Mouse (Mus musculus): ENCODE measurements around the gene Rbp3. TPM values are rescaled to one million over a fixed set of nuclear protein-coding genes. Genes with fewer than 3 reads are reported as not detected.

The Rbp3 gene
- polyA plus RNA-seq, 2 experiments = not detected

DNA sequence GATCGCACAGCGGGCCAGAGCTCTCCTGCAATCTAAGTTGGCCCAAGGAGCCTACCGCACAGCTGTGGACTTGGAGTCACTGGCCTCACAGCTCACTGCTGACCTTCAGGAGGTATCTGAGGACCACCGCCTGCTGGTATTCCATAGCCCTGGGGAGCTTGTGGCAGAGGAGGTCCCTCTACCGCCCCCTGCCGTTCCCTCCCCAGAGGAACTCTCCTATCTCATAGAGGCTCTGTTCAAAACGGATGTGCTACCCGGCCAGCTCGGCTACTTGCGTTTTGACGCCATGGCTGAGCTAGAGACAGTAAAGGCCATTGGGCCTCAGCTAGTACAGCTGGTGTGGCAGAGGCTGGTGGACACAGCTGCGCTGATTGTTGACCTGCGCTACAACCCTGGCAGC, 2.3 kb downstream of the Rbp3 start:
- no peaks in the 10 kb centered on the region for H3K4me1 ChIP-seq (ENCODE audit: control insufficient read depth, insufficient read depth, low read length)
- TF ChIP-seq POLR2A (IDR thresholded peaks at IDR 0.05; ENCODE audit: borderline replicate concordance, extremely low read depth, insufficient read depth, insufficient read length) = no peak
- WGBS = 77% methylated on average over 13 of the region's 13 CpGs

DNA sequence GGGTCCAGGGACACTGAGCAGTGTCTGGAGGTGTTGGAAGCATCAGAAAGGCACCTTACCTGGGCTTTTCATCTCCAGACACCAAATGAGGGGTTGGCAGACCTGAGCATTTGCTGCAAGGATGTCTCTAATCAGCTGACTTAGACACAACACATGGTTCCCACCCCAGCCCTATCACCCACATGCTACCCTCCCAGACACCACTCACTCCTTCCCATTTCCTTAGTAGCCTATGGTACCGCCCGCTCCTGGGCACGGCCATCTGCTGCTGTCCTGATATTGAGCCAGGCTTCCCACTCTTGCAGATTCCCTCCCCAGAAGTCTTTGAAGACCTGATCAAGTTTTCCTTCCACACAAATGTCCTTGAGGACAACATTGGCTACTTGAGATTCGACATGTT, 4.4 kb downstream of the Rbp3 start:
- no peak for ATAC-seq (ENCODE audit: low FRiP score, low read depth)

More for the DNA sequence above, 2.3 kb downstream of the Rbp3 start:
- Histone ChIP-seq H3K36me3 (ENCODE audit: control insufficient read depth, insufficient read depth, low read length) (no peaks in the 10 kb centered on the region), H3K9me3 (ENCODE audit: control insufficient read depth, low read length) (no peaks in the 10 kb centered on the region), H3K9ac (ENCODE audit: low read depth, low read length, severe bottlenecking) (no peak overlapping the region), H3K27me3 (ENCODE audit: control insufficient read depth, insufficient read depth, low read length) (no peaks in the 10 kb centered on the region), H3K4me3 (replicated peaks; ENCODE audit: low read length) (no peak overlapping the region), H3K27ac (replicated peaks; ENCODE audit: low read depth, low read length) (no peak overlapping the region), H3K4me2 (replicated peaks; ENCODE audit: low read depth, low read length, severe bottlenecking) (no peak overlapping the region)
- no peak for DNase-seq (ENCODE audit: low spot score)
- no peak for ATAC-seq (ENCODE audit: low FRiP score, low read depth)

DNA sequence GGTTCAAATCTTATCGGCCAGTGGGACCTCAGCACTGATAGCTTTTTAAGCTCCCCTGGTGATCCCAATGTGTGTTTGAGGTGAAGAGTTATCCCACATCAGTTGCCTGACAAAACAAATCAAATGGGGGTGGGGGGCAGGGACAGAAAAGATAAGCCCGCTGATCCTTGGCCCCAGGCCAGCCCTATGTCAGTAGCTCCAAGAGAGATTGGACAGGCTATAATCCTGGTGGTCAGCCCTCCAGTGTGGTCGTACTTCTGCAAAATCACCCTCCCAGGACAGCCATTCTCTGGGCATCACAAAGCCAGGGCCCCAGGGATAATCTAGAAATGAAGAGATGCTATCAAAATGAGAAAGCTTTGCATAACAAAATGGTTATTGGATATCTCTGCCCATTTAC, 5.0 kb downstream of the Rbp3 start:
- Histone ChIP-seq H3K36me3 (ENCODE audit: control insufficient read depth, insufficient read depth, low read length) (no peaks in the 10 kb centered on the region), H3K27ac (replicated peaks; ENCODE audit: low read depth, low read length) (no peak overlapping the region), H3K9ac (ENCODE audit: low read depth, low read length, severe bottlenecking) (no peak overlapping the region), H3K4me2 (replicated peaks; ENCODE audit: low read depth, low read length, severe bottlenecking) (no peak overlapping the region), H3K4me1 (ENCODE audit: control insufficient read depth, insufficient read depth, low read length) (no peaks in the 10 kb centered on the region), H3K27me3 (ENCODE audit: control insufficient read depth, insufficient read depth, low read length) (no peaks in the 10 kb centered on the region), H3K9me3 (ENCODE audit: control insufficient read depth, low read length) (no peaks in the 10 kb centered on the region), H3K4me3 (replicated peaks; ENCODE audit: low read length) (no peak overlapping the region)
- DNase-seq (ENCODE audit: low spot score) (no peak), ATAC-seq (ENCODE audit: low FRiP score, low read depth) (no peak)
- WGBS = 73% methylated on average over 3 of the region's 3 CpGs
- TF ChIP-seq POLR2A (IDR thresholded peaks at IDR 0.05; ENCODE audit: borderline replicate concordance, extremely low read depth, insufficient read depth, insufficient read length) = no peak

More for the DNA sequence above, 4.4 kb downstream of the Rbp3 start:
- no peak overlapping the region for H3K27ac ChIP-seq (replicated peaks; ENCODE audit: low read depth, low read length)
- H3K9ac ChIP-seq (ENCODE audit: low read depth, low read length, severe bottlenecking) = no peak overlapping the region
- TF ChIP-seq POLR2A (IDR thresholded peaks at IDR 0.05; ENCODE audit: borderline replicate concordance, extremely low read depth, insufficient read depth, insufficient read length) = no peak
- H3K36me3 ChIP-seq (ENCODE audit: control insufficient read depth, insufficient read depth, low read length) = no peaks in the 10 kb centered on the region
- no peaks in the 10 kb centered on the region for H3K9me3 ChIP-seq (ENCODE audit: control insufficient read depth, low read length)
- H3K4me2 ChIP-seq (replicated peaks; ENCODE audit: low read depth, low read length, severe bottlenecking) = no peak overlapping the region
- no peak for DNase-seq (ENCODE audit: low spot score)
- no peaks in the 10 kb centered on the region for H3K27me3 ChIP-seq (ENCODE audit: control insufficient read depth, insufficient read depth, low read length)
- no peak overlapping the region for H3K4me3 ChIP-seq (replicated peaks; ENCODE audit: low read length)
- no peaks in the 10 kb centered on the region for H3K4me1 ChIP-seq (ENCODE audit: control insufficient read depth, insufficient read depth, low read length)
- 78% methylated on average over 4 of the region's 4 CpGs for WGBS

DNA sequence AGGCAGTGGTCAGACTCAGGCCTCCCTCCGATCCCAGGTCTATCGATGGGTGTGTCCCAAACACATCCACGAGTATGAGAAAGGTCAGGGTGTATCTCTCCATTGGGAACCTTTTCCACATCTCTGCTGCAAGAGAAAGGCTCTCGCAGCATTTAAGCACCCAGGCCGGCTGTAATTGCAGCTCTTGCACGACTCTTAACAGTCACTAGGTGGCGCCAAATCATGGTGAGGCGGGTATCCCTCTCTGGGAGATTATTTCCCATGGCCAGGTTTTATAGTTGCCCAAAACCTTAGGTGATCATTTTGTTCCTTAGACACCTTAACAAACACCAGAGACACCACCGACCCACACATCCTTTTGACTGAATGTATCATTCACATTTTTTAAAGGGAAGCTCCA, 5.5 kb downstream of the Rbp3 start:
- Histone ChIP-seq H3K4me3 (replicated peaks; ENCODE audit: low read length) (no peak overlapping the region), H3K36me3 (ENCODE audit: control insufficient read depth, insufficient read depth, low read length) (no peaks in the 10 kb centered on the region), H3K9ac (ENCODE audit: low read depth, low read length, severe bottlenecking) (no peak overlapping the region), H3K4me1 (ENCODE audit: control insufficient read depth, insufficient read depth, low read length) (no peaks in the 10 kb centered on the region), H3K27ac (replicated peaks; ENCODE audit: low read depth, low read length) (no peak overlapping the region), H3K9me3 (ENCODE audit: control insufficient read depth, low read length) (no peaks in the 10 kb centered on the region), H3K27me3 (ENCODE audit: control insufficient read depth, insufficient read depth, low read length) (no peaks in the 10 kb centered on the region), H3K4me2 (replicated peaks; ENCODE audit: low read depth, low read length, severe bottlenecking) (no peak overlapping the region)
- TF ChIP-seq POLR2A (IDR thresholded peaks at IDR 0.05; ENCODE audit: borderline replicate concordance, extremely low read depth, insufficient read depth, insufficient read length) = no peak
- ATAC-seq (ENCODE audit: low FRiP score, low read depth) = no peak
- peak; percentile 54 for DNase-seq (ENCODE audit: low spot score)
- WGBS = 14% methylated on average over 9 of the region's 9 CpGs

DNA sequence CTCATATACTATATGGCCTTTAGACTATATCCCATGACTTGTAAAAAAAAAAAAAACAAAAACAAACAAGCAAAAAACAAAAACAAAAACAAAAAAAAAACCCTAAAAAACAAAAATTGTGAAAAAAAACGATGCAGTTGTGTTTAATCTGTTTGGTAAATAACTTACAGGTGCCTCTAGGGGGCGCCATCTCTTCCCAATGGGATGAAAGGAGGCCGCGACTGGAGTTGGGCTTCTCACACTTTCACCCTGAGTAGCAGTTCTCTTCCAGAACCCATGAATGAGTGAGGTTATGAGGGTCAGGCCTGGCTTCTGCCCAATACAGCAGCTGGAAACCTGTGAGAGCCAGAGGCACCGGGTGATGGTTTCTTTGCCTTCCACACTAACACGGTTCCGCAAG, 11.9 kb downstream of the Rbp3 start:
- 56% methylated on average over 7 of the region's 7 CpGs for WGBS
- Histone ChIP-seq H3K4me3 (replicated peaks; ENCODE audit: low read length) (no peak overlapping the region), H3K27ac (replicated peaks; ENCODE audit: low read depth, low read length) (no peak overlapping the region), H3K4me1 (ENCODE audit: control insufficient read depth, insufficient read depth, low read length) (no peaks in the 10 kb centered on the region), H3K9ac (ENCODE audit: low read depth, low read length, severe bottlenecking) (no peak overlapping the region), H3K9me3 (ENCODE audit: control insufficient read depth, low read length) (no peaks in the 10 kb centered on the region), H3K36me3 (ENCODE audit: control insufficient read depth, insufficient read depth, low read length) (no peaks in the 10 kb centered on the region), H3K4me2 (replicated peaks; ENCODE audit: low read depth, low read length, severe bottlenecking) (no peak overlapping the region), H3K27me3 (ENCODE audit: control insufficient read depth, insufficient read depth, low read length) (no peaks in the 10 kb centered on the region)
- no peak for DNase-seq (ENCODE audit: low spot score)
- no peak for ATAC-seq (ENCODE audit: low FRiP score, low read depth)
- no peak for TF ChIP-seq POLR2A (IDR thresholded peaks at IDR 0.05; ENCODE audit: borderline replicate concordance, extremely low read depth, insufficient read depth, insufficient read length)

DNA sequence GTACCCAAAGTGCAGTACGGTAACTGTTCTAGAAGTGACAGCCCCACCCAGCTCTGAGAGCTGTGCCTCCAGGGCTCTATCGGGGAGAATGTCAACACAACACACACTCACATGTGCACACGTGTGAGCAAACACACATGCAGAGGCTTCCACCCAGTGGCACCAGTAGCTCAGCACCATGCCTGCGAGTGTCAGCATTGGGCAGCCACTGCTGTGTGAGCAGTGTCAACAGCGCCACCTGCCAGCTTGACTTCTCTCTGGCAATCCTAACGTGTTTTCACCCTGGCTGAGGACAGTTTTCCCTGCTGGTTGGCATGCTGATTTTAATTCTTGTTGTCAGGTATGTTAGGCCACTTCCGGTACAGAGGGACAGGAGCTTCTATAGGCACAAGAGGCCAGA, 18.9 kb downstream of the Rbp3 start:
- Histone ChIP-seq H3K27ac (replicated peaks; ENCODE audit: low read depth, low read length) (no peak overlapping the region), H3K9ac (ENCODE audit: low read depth, low read length, severe bottlenecking) (no peak overlapping the region), H3K9me3 (ENCODE audit: control insufficient read depth, low read length) (no peaks in the 10 kb centered on the region), H3K27me3 (ENCODE audit: control insufficient read depth, insufficient read depth, low read length) (no peaks in the 10 kb centered on the region), H3K4me2 (replicated peaks; ENCODE audit: low read depth, low read length, severe bottlenecking) (no peak overlapping the region), H3K4me3 (replicated peaks; ENCODE audit: low read length) (no peak overlapping the region), H3K4me1 (ENCODE audit: control insufficient read depth, insufficient read depth, low read length) (no peaks in the 10 kb centered on the region), H3K36me3 (ENCODE audit: control insufficient read depth, insufficient read depth, low read length) (no peaks in the 10 kb centered on the region)
- 45% methylated on average over 7 of the region's 7 CpGs for WGBS
- no peak for ATAC-seq (ENCODE audit: low FRiP score, low read depth)
- DNase-seq (ENCODE audit: low spot score) = peak; percentile 28
- TF ChIP-seq POLR2A (IDR thresholded peaks at IDR 0.05; ENCODE audit: borderline replicate concordance, extremely low read depth, insufficient read depth, insufficient read length) = no peak
